Mouse (Mus musculus): Measurements from ENCODE around the gene Syt11. TPM values are rescaled to one million over a fixed set of nuclear protein-coding genes. Genes with fewer than 3 reads are reported as not detected.

Syt11 gene
- polyA plus RNA-seq (2017; shearing (Covaris generic)) = 76.8 TPM

DNA sequence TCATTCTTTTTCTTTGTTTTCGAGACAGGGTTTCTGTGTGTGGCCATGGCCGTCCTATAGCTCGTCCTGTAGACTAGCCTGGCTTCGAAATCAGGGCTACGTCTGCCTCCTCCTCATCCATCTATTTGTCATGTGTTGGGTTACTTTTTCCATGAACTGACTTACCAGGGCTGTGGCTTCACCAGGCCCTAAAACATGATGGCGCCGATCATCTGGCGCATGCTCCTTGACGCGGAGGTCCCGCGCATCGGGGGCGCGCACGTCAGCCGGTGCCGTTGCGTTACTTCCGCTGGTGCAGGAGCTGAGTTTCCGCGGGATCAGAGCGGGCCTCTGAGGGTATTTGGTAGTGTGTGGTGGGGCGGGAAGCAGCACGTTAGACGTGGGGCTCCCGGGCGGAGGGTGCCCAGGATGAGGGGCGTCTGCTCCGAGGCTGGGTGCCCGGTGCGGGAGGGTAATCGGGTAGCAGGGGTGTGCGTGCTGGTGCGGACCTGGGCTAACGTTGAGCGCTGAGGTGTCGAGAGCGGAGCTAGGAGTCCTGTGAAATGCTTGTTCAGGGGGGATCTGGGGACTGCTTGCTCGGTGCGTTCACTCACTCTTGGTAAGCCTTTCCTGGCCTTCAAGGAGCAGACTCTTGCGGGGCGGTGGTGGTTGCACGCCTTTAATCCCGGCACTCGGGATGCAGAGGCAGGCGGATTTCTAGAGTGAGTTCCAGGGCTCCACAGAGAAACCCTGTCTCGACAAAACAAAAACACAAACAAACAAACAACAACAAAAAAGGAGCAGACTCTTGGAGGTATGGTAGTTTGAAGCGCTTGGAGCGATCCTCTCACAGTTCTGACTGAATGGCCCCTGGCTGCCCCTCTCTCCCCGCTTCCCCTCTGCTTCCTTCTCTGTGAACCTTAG, at the start of gene Syt11:
Gene Syt11 (minus strand): TSS at position 226 of the 903 bp plus-strand sequence.

DNA sequence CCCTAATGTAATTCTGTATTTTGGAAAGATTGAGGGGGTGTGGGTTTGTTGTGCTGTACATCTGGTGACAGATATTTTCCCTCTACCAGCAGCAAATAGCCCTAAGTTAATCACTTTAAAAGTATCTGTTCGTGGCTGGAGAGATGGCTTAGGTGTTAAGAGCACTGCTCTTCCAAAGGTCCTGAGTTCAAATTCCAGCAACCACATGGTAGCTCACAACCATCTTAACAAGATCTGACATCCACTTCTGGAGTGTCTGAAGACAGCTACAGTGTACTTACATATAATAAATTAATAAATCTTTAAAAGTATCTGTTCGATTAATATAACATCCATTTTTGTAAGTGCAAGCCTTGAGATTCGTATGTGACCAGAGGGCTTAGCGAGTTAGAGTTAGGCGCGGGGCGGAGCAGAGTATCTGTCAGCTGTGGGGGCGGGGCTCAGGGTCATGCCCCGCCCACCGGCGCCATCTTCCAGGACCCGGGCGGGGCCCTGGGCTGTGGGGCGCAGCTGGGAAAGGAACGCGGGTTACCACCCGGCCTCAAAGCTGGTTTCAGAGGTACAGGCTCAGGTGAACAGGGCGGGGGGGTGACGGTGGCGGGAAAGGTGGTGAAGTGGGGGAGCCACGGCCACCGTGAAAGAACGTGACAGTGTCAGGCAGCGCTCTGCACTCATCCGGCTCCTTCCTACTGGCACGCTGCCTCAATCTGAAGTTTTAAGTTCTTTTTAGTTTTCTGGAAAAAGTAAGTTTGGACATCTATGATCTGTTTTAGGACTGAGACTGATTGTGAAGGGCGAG, 58.4 kb downstream of the Syt11 start, which contains the start of gene Rit1:
Gene Rit1 (plus strand): TSS at position 440 of the 799 bp plus-strand sequence.

Other genes starting within 250 kb of the Syt11 start
- gene Mex3a, start 242.8 kb downstream of the Syt11 start, polyA plus RNA-seq (2017; shearing (Covaris generic)) = 0.32 TPM
- gene Rab25, start 226.9 kb downstream of the Syt11 start, polyA plus RNA-seq (2017; shearing (Covaris generic)) = not detected
- 227 TPM for gene Lamtor2, start 222.1 kb downstream of the Syt11 start, polyA plus RNA-seq (2017; shearing (Covaris generic))
- 52.5 TPM for gene Ubqln4, start 221.4 kb downstream of the Syt11 start, polyA plus RNA-seq (2017; shearing (Covaris generic))
- 146 TPM for gene Ssr2, start 199.3 kb downstream of the Syt11 start, polyA plus RNA-seq (2017; shearing (Covaris generic))
- gene Arhgef2, start 169.2 kb downstream of the Syt11 start, polyA plus RNA-seq (2017; shearing (Covaris generic)) = 139 TPM
- gene Rxfp4, start 122.0 kb downstream of the Syt11 start, polyA plus RNA-seq (2017; shearing (Covaris generic)) = not detected
- 51.5 TPM for gene Khdc4, start 89.4 kb downstream of the Syt11 start, polyA plus RNA-seq (2017; shearing (Covaris generic))
- 63.2 TPM for gene Rit1, start 58.3 kb downstream of the Syt11 start, polyA plus RNA-seq (2017; shearing (Covaris generic))
- 39.9 TPM for gene Gon4l, start 60.1 kb upstream of the Syt11 start, polyA plus RNA-seq (2017; shearing (Covaris generic))
- 35.0 TPM for gene Msto1, start 138.8 kb upstream of the Syt11 start, polyA plus RNA-seq (2017; shearing (Covaris generic))
- gene Ash1l, start 175.5 kb upstream of the Syt11 start, polyA plus RNA-seq (2017; shearing (Covaris generic)) = 35.1 TPM
- gene Dap3, start 176.0 kb upstream of the Syt11 start, polyA plus RNA-seq (2017; shearing (Covaris generic)) = 174 TPM

Measured in CD4-positive, CD25-positive, alpha-beta regulatory T cell, adult 9 weeks (primary cell).